Mouse (Mus musculus) hindbrain, embryonic 10.5 days (tissue): ENCODE results near the gene Lamtor3. TPM values are rescaled to one million over a fixed set of nuclear protein-coding genes. Genes with fewer than 3 reads are reported as not detected.
"Not testable (repeated sequence)": the region's sequence is repeated elsewhere in the genome, so short reads cannot be mapped to it uniquely, and the experiment has no call there.

ENCODE experiments used
- DNase-seq: peaks from one replicate; pipeline ENCODE4 v3.0.0-alpha.2; 2017; ENCODE audit warnings: low spot score
- H3K27ac ChIP-seq: fragments of 300-500 bp; sonication (generic); 2 replicates; pipeline ENCODE4 v1.5.1; 2016; ENCODE audit warnings: mild to moderate bottlenecking, moderate library complexity
- H3K27me3 ChIP-seq: fragments of 300-500 bp; sonication (generic); 2 replicates; pipeline ENCODE4 v1.6.1; 2016; ENCODE audit warnings: mild to moderate bottlenecking; ENCODE audit not compliant: poor library complexity, insufficient read depth, severe bottlenecking
- H3K36me3 ChIP-seq: fragments of 300-500 bp; sonication (generic); 2 replicates; pipeline ENCODE4 v1.6.1; 2016; ENCODE audit warnings: mild to moderate bottlenecking, moderate library complexity
- H3K4me1 ChIP-seq: fragments of 300-500 bp; sonication (generic); replicated peaks from 2 replicates; pipeline ENCODE4 v1.6.1; 2016; ENCODE audit warnings: mild to moderate bottlenecking
- H3K4me3 ChIP-seq: fragments of 300-500 bp; sonication (generic); 2 replicates; pipeline ENCODE4 v1.5.1; 2016; ENCODE audit warnings: mild to moderate bottlenecking, moderate library complexity
- H3K9me3 ChIP-seq: fragments of 300-500 bp; sonication (generic); 2 replicates; pipeline ENCODE4 v1.6.1; 2016; ENCODE audit warnings: mild to moderate bottlenecking, moderate library complexity
- WGBS: fragments of 180-500 bp; shearing (Covaris S2); methylation state at CpG from one replicate; pipeline ENCODE4 v1.1.7; 2016; 5-methylcytosine and 5-hydroxymethylcytosine counted together
- polyA plus RNA-seq: library from polyadenylated mRNA; unstranded; fragments of >200 nt; fragmentation: Nextera tagmentation; extraction: Ambion mirVana; gene quantifications from 2 replicates; pipeline ENCODE4 v1.2.1, GENCODE M21; 2016

Lamtor3 gene
- polyA plus RNA-seq, 1 experiment from 2014 or later = 83.3 TPM

DNA sequence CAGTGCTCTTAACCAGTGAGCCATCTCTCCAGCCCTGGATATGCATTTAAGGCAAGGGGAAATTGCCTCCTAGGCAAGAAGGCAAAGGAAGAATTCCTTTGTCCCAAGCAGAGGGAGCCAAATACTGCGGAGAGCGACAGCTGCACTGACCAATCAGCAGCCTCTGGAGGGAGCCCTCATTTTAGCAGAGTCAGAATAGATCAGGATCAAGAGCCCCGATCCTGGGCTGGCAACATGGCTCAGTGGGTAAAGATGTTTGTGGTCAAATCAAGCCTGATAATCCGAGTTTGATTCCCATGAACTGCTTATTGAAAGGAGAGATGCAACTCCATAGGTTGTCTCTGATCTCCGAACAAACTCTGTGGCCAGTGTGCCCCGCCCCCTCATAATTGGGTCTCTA lies 20.3 kb downstream of the Lamtor3 start:
- no peaks in the 10 kb centered on the region for H3K27me3 ChIP-seq
- H3K9me3 ChIP-seq = no peaks in the 10 kb centered on the region
- peaks cover 23% of the 10 kb centered on the region for H3K4me1 ChIP-seq
- WGBS = 38% methylated on average over 6 of the region's 6 CpGs
- no peaks in the 10 kb centered on the region for H3K36me3 ChIP-seq
- 0 out of 2 replicates have a peak overlapping the region, but pooled peaks have one; percentile 1 for H3K27ac ChIP-seq
- peak; percentile 60 for DNase-seq
- peak overlapping the region; percentile 23; the same call in 1 of the 2 replicates for H3K4me3 ChIP-seq

- Histone ChIP-seq H3K9me3 (no peaks in the 10 kb centered on the region), H3K27ac (no peak overlapping the region), H3K36me3 (no peaks in the 10 kb centered on the region), H3K4me1 (peaks cover 20% of the 10 kb centered on the region), H3K4me3 (no peak overlapping the region), H3K27me3 (no peaks in the 10 kb centered on the region)
- DNase-seq = no peak
- WGBS = 84% methylated on average over 4 of the region's 4 CpGs
Observed at GRCm38 (mm10) chr3:137940757-137941156, 22.5 kb downstream of the Lamtor3 start.

DNA sequence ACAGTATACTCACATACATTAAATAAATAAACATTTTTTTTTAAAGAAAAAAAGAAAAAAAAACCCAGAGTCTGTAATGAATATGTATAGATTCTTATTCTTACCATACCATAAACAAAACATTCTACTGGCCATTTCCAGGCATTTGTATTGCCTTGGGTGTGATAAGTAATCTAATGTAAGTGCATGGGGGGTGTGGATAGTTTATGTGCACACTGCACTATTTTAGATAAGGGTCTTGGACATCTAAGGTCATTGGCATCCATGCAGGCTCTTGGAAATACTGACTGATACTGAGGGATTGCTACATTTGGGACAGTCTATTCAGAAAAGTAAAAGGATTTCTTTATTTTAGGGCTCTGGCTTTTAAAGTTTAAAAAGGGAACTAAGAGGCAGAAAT lies 23.2 kb downstream of the Lamtor3 start:
- no peak for DNase-seq
- peaks cover 12% of the 10 kb centered on the region; the same call in 1 of the 2 replicates for H3K4me1 ChIP-seq
- H3K9me3 ChIP-seq = no peaks in the 10 kb centered on the region
- no peaks in the 10 kb centered on the region for H3K27me3 ChIP-seq
- H3K27ac ChIP-seq = no peak overlapping the region
- no peak overlapping the region for H3K4me3 ChIP-seq
- no peaks in the 10 kb centered on the region for H3K36me3 ChIP-seq

DNA sequence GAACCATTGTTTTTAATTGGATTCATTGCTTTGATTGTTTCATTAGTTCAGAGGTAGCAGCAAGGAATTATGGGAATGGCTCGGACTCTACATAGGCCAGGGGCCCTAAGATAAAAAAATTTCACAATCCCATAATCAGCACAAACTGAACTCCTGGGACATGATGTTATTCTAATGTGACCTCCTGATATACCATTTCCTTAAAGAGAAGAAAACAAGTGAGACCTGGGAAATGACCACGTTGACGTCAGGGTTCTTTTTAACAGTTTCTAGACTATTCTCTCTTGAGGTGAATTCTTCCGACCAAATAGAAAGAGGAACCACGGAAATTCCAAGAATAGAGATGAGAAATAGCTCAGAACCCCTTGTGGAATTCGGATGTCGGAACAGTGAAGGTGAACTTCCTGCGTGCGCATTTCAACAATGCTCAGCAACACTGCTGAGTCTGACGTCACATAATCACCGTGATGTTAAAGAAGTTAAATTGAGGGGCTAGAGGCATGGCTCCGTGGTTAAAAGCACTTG lies 23.9 kb downstream of the Lamtor3 start:
- Histone ChIP-seq H3K27ac (no peak overlapping the region), H3K4me1 (peaks cover 7% of the 10 kb centered on the region; the same call in 1 of the 2 replicates), H3K4me3 (no peak overlapping the region), H3K27me3 (no peaks in the 10 kb centered on the region), H3K9me3 (no peaks in the 10 kb centered on the region), H3K36me3 (no peaks in the 10 kb centered on the region)
- no peak for DNase-seq
- WGBS = 87% methylated on average over 12 of the region's 12 CpGs

DNA sequence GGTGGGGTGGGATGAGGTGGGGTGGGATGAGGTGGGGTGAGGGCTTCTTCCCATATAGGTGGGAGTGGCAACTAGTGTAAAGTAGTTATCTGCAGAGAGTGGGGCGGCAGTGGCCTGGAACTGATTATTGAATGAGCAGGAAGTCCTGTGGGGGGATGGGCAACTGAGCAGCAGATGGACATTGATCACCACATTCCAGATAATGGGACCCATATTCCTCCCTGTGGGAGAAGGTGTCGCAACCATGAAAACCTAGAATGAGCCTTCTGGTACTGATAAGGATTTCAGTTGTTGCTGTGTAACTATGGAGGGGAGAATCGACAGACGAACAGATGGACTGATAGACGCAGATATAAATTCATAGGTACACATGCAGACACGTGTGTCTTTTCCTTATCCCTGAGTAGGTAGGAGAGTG lies 25.4 kb downstream of the Lamtor3 start:
- H3K27ac ChIP-seq = no peak overlapping the region
- H3K4me3 ChIP-seq = no peak overlapping the region
- H3K36me3 ChIP-seq = no peaks in the 10 kb centered on the region
- 81% methylated on average over 6 of the region's 6 CpGs for WGBS
- DNase-seq = no peak
- H3K27me3 ChIP-seq = no peaks in the 10 kb centered on the region
- peaks cover 4% of the 10 kb centered on the region; the same call in 1 of the 2 replicates for H3K4me1 ChIP-seq
- no peaks in the 10 kb centered on the region for H3K9me3 ChIP-seq

GRCm38 (mm10) chr3:137946827-137947226 lies 28.5 kb downstream of the Lamtor3 start:
- H3K4me1 ChIP-seq = peaks cover 5% of the 10 kb centered on the region
- no peaks in the 10 kb centered on the region for H3K36me3 ChIP-seq
- 90% methylated on average over 3 of the region's 3 CpGs for WGBS
- DNase-seq = no peak
- no peaks in the 10 kb centered on the region for H3K9me3 ChIP-seq
- no peak overlapping the region for H3K4me3 ChIP-seq
- H3K27ac ChIP-seq = no peak overlapping the region
- no peaks in the 10 kb centered on the region for H3K27me3 ChIP-seq

- no peak for DNase-seq
- Histone ChIP-seq H3K4me3 (no peak overlapping the region), H3K27ac (no peak overlapping the region), H3K9me3 (no peaks in the 10 kb centered on the region), H3K4me1 (peaks cover 12% of the 10 kb centered on the region), H3K36me3 (no peaks in the 10 kb centered on the region), H3K27me3 (no peaks in the 10 kb centered on the region)
- 87% methylated on average over 4 of the region's 4 CpGs for WGBS
Observed at GRCm38 (mm10) chr3:137947525-137947924, 29.2 kb downstream of the Lamtor3 start.

GRCm38 (mm10) chr3:137950191-137950885 lies 32.0 kb downstream of the Lamtor3 start:
- H3K27ac ChIP-seq = no peak overlapping the region
- H3K4me1 ChIP-seq = peaks cover 19% of the 10 kb centered on the region
- H3K27me3 ChIP-seq = no peaks in the 10 kb centered on the region
- H3K9me3 ChIP-seq = no peaks in the 10 kb centered on the region
- no peaks in the 10 kb centered on the region for H3K36me3 ChIP-seq
- no peak overlapping the region for H3K4me3 ChIP-seq
- no peak for DNase-seq
- WGBS = 79% methylated on average over 10 of the region's 10 CpGs

DNA sequence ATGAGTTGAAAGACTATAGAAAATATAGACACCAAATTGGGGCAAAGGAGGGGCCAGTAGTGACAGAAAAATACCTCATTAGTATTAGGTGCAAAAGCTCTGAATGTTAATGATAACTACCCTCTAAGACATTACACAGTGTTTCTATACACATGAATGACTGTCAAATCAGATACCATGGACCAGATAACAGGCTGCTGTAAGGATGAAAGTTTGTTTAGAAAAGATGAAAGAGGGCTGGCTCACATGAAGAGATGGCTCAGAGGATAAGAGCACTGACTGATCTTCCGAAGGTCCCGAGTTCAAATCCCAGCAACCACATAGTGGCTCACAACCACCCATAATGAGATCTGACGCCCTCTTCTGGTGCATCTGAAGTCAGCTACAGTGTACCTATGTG lies 33.0 kb downstream of the Lamtor3 start:
- WGBS = 91% methylated on average over 3 of the region's 3 CpGs
- not testable (repeated sequence) for H3K36me3 ChIP-seq, DNase-seq, H3K27ac ChIP-seq, H3K9me3 ChIP-seq, H3K4me3 ChIP-seq, H3K27me3 ChIP-seq
- peaks cover 25% of the 10 kb centered on the region for H3K4me1 ChIP-seq

- H3K4me3 ChIP-seq = no peak overlapping the region
- no peaks in the 10 kb centered on the region for H3K9me3 ChIP-seq
- DNase-seq = no peak
- H3K27ac ChIP-seq = peak overlapping the region; percentile 18; the same call in 1 of the 2 replicates
- no peaks in the 10 kb centered on the region for H3K27me3 ChIP-seq
- H3K4me1 ChIP-seq = peaks cover 25% of the 10 kb centered on the region
- H3K36me3 ChIP-seq = no peaks in the 10 kb centered on the region
- 44% methylated on average over 7 of the region's 7 CpGs for WGBS
Observed at GRCm38 (mm10) chr3:137951819-137952218, 33.5 kb downstream of the Lamtor3 start.

GRCm38 (mm10) chr3:137952225-137952913 lies 34.1 kb downstream of the Lamtor3 start:
- DNase-seq = no peak
- Histone ChIP-seq H3K27me3 (no peaks in the 10 kb centered on the region), H3K27ac (peak overlapping the region; percentile 40; the same call in 1 of the 2 replicates), H3K36me3 (no peaks in the 10 kb centered on the region), H3K4me3 (no peak overlapping the region), H3K4me1 (peaks cover 25% of the 10 kb centered on the region), H3K9me3 (no peaks in the 10 kb centered on the region)
- 76% methylated on average over 4 of the region's 4 CpGs for WGBS

DNA sequence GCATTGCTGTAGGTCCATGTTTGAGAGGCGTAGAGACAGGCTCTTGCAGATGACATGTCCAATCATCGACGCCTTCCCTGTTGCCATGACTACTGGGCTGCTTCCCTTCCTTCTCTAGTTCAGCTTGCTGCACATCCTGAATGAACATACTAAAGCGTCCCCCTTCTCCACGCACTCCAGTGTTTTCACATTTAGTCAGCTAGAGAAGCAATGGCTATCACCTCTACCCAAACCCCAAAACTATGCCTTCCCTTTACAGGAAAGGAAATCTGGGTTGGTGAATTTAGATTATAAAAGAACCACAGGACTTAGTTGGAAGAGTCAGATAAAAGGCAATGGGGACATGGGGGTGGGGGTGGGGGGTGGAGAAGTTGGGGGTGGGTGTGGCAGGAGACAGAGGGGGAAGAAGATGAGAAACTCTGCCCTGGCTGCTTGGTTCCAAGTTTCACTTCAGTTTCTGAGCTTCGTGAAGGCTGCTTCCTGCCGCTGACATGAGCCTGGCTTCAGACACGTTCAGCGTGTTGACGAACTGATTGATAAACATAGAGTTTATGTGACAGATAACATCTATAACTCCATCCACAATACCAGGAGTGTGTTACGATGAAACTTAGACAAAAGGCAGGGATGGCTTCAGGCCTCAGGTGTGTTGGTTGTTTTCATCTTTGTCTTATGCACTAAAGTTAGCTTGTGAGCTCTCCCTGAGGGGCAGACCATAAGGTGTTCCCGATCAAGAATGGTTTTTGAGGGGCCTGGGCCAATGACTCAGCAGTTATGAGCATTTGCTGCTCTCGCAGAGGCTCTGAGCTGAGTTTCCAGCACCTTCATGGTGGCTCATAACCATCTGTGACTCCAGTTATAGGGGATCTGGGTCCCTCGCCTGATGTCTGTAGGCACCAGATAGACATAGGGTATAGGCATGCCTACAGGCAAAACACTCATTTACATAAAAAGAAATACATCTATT lies 34.9 kb downstream of the Lamtor3 start:
- no peak overlapping the region for H3K4me3 ChIP-seq
- H3K9me3 ChIP-seq = no peaks in the 10 kb centered on the region
- no peaks in the 10 kb centered on the region for H3K36me3 ChIP-seq
- DNase-seq = peak; percentile 53
- H3K4me1 ChIP-seq = peaks cover 25% of the 10 kb centered on the region
- peak overlapping the region; percentile 40; the same call in 1 of the 2 replicates for H3K27ac ChIP-seq
- no peaks in the 10 kb centered on the region for H3K27me3 ChIP-seq
- 75% methylated on average over 14 of the region's 14 CpGs for WGBS
